Mouse (Mus musculus): ENCODE measurements at regions not wholly inside any gene's neighbourhood (a gene's known extent, or its start where the extent isn't known, plus 50 kb on each side); places are given as distances from the start of the nearest gene placed in this dataset.

DNA sequence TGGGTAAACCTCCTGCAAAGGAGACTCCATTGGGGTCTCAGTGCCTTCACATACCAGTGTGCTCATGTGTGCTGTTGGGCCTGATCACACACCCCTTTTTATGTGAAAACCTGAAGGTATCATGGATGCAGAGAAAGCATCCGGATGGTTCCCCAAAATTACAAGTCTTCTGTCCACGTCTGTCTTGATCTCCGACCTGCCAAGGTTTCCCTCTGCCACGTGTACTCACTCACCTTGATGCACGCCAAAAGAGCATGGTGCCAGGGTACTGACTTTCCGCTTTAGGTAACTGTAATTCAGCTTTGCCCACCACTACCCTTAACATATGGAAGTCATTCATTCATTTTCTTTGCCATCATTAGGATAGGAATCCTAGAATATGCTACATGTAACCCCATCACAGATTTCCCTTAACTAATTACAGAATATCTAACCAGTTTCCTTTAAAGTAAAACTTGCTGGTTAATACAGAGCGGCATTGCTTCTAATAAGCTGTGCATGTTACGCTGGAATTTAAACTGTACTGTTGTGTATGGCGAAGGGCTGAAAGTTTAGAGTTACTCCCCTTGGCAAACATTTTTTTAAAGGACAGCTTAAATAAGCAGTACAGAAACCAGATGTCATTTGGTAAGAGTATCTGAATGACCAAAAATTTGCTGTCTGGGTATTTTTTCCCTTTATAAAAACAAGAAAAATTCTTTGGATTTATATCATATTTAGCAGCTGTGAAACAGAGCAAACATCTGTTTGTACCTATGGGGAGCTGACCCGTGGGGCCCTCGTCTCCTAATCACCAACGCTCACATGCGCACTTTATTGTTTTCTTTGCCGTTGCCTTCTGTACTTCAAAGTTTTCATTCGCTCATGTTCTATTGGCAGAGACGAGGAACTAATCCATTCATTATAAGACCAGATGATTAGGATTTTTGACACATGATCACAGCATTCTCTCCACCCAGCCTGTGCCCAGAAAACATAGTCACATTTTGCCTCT is 131.4 kb upstream of the Gm15217 start:
- H3K9ac ChIP-seq (replicated peaks; ENCODE audit: low read length) = no peak overlapping the region
- 79% methylated on average over 16 of the region's 16 CpGs for WGBS
- no peak overlapping the region for H3K4me3 ChIP-seq (replicated peaks; ENCODE audit: low read depth, low read length)
- ATAC-seq (ENCODE audit: low FRiP score, low TSS enrichment) (no peak), DNase-seq (no peak)
- H3K27me3 ChIP-seq (ENCODE audit: control insufficient read depth, insufficient read depth, low read length) = no peaks in the 10 kb centered on the region
- no peaks in the 10 kb centered on the region for H3K9me3 ChIP-seq (ENCODE audit: control insufficient read depth, low read length)
- H3K36me3 ChIP-seq (ENCODE audit: control insufficient read depth, insufficient read depth, low read length) = no peaks in the 10 kb centered on the region
- no peaks in the 10 kb centered on the region for H3K4me1 ChIP-seq (ENCODE audit: control insufficient read depth, insufficient read depth, low read length)
- no peak overlapping the region for H3K4me2 ChIP-seq (ENCODE audit: low read length)
- no peak overlapping the region for H3K27ac ChIP-seq (replicated peaks; ENCODE audit: low read depth, low read length)

DNA sequence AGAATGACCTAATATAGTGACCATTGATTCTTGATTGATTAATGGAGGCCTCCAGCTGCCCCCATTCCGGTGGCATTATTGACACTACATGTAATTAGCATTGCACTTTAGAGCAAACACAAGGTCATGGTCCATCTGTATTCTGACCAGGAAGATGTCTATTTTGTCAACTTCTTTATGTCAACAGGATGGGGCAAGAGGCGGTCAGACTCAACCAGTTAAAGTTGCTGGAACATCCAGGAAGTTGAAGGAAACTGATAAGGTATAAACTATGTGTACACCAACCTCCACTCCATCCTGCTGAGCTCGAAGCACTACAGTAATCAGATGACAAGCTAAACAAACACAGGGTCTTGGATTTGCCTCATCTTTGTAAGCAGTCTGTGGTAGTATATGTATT is 130.1 kb upstream of the Gm15217 start:
- H3K36me3 ChIP-seq (ENCODE audit: control insufficient read depth, insufficient read depth, low read length) = no peaks in the 10 kb centered on the region
- DNase-seq (no peak), ATAC-seq (ENCODE audit: low FRiP score, low TSS enrichment) (no peak)
- no peak overlapping the region for H3K4me2 ChIP-seq (ENCODE audit: low read length)
- H3K9me3 ChIP-seq (ENCODE audit: control insufficient read depth, low read length) = no peaks in the 10 kb centered on the region
- 84% methylated on average over 3 of the region's 3 CpGs for WGBS
- H3K27ac ChIP-seq (replicated peaks; ENCODE audit: low read depth, low read length) = no peak overlapping the region
- H3K9ac ChIP-seq (replicated peaks; ENCODE audit: low read length) = no peak overlapping the region
- no peak overlapping the region for H3K4me3 ChIP-seq (replicated peaks; ENCODE audit: low read depth, low read length)
- no peaks in the 10 kb centered on the region for H3K27me3 ChIP-seq (ENCODE audit: control insufficient read depth, insufficient read depth, low read length)
- H3K4me1 ChIP-seq (ENCODE audit: control insufficient read depth, insufficient read depth, low read length) = no peaks in the 10 kb centered on the region

DNA sequence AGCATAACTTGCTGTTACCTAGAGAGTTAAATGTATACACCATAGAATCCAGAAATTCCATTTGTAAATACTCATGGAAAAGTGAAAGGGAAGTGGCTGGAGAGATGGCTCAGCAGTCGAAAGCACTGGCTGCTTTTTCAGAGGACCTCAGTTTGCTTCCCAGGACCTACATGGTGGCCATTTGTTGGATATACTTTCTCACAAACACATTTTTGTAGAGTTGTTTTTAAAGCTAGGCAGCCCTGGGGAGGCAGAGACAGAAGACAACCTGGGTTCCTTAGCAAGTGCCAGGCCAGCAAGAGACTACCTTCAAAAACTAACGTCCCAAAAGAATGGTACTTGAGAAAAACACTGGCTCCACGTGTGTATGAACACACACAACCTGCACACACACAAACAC is 124.0 kb upstream of the Gm15217 start:
- no peaks in the 10 kb centered on the region for H3K4me1 ChIP-seq (ENCODE audit: control insufficient read depth, insufficient read depth, low read length)
- H3K4me3 ChIP-seq (replicated peaks; ENCODE audit: low read depth, low read length) = no peak overlapping the region
- H3K27me3 ChIP-seq (ENCODE audit: control insufficient read depth, insufficient read depth, low read length) = no peaks in the 10 kb centered on the region
- no peaks in the 10 kb centered on the region for H3K9me3 ChIP-seq (ENCODE audit: control insufficient read depth, low read length)
- DNase-seq (no peak), ATAC-seq (ENCODE audit: low FRiP score, low TSS enrichment) (no peak)
- H3K4me2 ChIP-seq (ENCODE audit: low read length) = no peak overlapping the region
- no peak overlapping the region for H3K27ac ChIP-seq (replicated peaks; ENCODE audit: low read depth, low read length)
- H3K36me3 ChIP-seq (ENCODE audit: control insufficient read depth, insufficient read depth, low read length) = no peaks in the 10 kb centered on the region
- WGBS = 66% methylated on average over 3 of the region's 3 CpGs
- no peak overlapping the region for H3K9ac ChIP-seq (replicated peaks; ENCODE audit: low read length)

DNA sequence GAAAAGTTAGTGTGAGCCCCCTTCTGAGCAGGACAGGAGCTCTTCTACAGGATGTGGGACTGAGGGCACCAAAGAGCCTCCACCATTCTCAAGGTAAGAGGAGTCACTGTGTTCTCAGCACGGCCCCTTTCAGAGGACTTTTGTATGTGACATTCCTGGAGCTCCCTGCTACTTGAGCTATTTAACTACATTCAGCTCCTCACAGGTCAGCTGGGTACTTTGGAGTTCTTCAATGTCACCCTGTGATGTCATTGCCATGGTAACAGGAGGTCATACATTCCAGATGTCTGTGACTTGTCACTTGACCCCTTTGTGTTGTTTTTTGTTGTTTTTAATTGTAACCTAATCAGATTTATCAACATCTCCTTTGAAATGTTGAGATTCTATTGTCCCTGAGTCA is 122.9 kb upstream of the Gm15217 start:
- Histone ChIP-seq H3K27me3 (ENCODE audit: control insufficient read depth, insufficient read depth, low read length) (no peaks in the 10 kb centered on the region), H3K4me3 (replicated peaks; ENCODE audit: low read depth, low read length) (no peak overlapping the region), H3K36me3 (ENCODE audit: control insufficient read depth, insufficient read depth, low read length) (no peaks in the 10 kb centered on the region), H3K9ac (replicated peaks; ENCODE audit: low read length) (no peak overlapping the region), H3K27ac (replicated peaks; ENCODE audit: low read depth, low read length) (no peak overlapping the region), H3K4me1 (ENCODE audit: control insufficient read depth, insufficient read depth, low read length) (no peaks in the 10 kb centered on the region), H3K9me3 (ENCODE audit: control insufficient read depth, low read length) (no peaks in the 10 kb centered on the region), H3K4me2 (ENCODE audit: low read length) (no peak overlapping the region)
- WGBS = 26% methylated on average over 1 of the region's 1 CpGs
- DNase-seq = no peak
- ATAC-seq (ENCODE audit: low FRiP score, low TSS enrichment) = no peak

DNA sequence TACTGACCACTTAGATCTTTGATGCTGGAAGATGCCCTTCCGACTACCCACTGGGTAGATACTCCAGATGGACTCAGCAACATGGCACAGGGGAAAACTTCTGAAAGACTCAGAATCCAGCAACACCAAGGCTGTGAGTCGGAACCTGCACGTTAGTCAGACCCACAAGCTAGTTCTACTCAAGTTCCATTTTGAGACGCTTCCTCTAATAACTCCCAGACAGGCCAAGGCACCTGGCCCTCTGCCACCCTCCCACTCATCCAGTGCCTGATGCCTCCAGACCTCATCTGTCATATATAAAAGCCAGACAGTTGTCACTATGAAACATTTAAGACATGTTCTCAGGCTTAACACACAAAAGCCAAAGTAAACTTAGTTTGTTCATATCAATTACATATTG is 121.9 kb upstream of the Gm15217 start:
- Histone ChIP-seq H3K9me3 (ENCODE audit: control insufficient read depth, low read length) (no peaks in the 10 kb centered on the region), H3K27ac (replicated peaks; ENCODE audit: low read depth, low read length) (no peak overlapping the region), H3K4me3 (replicated peaks; ENCODE audit: low read depth, low read length) (no peak overlapping the region), H3K36me3 (ENCODE audit: control insufficient read depth, insufficient read depth, low read length) (no peaks in the 10 kb centered on the region), H3K4me2 (ENCODE audit: low read length) (no peak overlapping the region), H3K9ac (replicated peaks; ENCODE audit: low read length) (no peak overlapping the region), H3K27me3 (ENCODE audit: control insufficient read depth, insufficient read depth, low read length) (no peaks in the 10 kb centered on the region), H3K4me1 (ENCODE audit: control insufficient read depth, insufficient read depth, low read length) (no peaks in the 10 kb centered on the region)
- no peak for DNase-seq
- WGBS = 97% methylated on average over 4 of the region's 4 CpGs
- no peak for ATAC-seq (ENCODE audit: low FRiP score, low TSS enrichment)

DNA sequence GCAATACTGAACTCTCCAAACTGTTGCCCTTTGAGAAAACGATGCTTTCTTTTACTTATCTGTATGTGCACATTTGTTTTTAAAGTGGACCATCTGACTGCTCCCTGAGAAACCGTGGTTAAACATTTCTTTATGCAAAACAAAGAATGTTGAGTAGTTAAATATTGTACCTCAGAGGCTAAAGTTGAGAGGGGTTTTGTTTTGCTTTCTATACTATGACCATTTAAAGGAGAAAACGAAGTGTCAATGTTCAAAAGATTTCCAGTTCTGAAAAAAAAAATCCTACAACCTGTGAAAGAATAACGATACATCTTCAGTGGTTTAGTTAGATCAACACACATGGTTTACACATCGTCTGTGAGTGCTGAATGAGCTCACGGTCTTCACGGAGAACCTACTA is 120.7 kb upstream of the Gm15217 start:
- Histone ChIP-seq H3K4me1 (ENCODE audit: control insufficient read depth, insufficient read depth, low read length) (no peaks in the 10 kb centered on the region), H3K27me3 (ENCODE audit: control insufficient read depth, insufficient read depth, low read length) (no peaks in the 10 kb centered on the region), H3K36me3 (ENCODE audit: control insufficient read depth, insufficient read depth, low read length) (no peaks in the 10 kb centered on the region), H3K9me3 (ENCODE audit: control insufficient read depth, low read length) (no peaks in the 10 kb centered on the region), H3K9ac (replicated peaks; ENCODE audit: low read length) (no peak overlapping the region), H3K4me2 (ENCODE audit: low read length) (no peak overlapping the region), H3K4me3 (replicated peaks; ENCODE audit: low read depth, low read length) (no peak overlapping the region), H3K27ac (replicated peaks; ENCODE audit: low read depth, low read length) (no peak overlapping the region)
- DNase-seq (no peak), ATAC-seq (ENCODE audit: low FRiP score, low TSS enrichment) (no peak)
- WGBS = 90% methylated on average over 7 of the region's 7 CpGs

DNA sequence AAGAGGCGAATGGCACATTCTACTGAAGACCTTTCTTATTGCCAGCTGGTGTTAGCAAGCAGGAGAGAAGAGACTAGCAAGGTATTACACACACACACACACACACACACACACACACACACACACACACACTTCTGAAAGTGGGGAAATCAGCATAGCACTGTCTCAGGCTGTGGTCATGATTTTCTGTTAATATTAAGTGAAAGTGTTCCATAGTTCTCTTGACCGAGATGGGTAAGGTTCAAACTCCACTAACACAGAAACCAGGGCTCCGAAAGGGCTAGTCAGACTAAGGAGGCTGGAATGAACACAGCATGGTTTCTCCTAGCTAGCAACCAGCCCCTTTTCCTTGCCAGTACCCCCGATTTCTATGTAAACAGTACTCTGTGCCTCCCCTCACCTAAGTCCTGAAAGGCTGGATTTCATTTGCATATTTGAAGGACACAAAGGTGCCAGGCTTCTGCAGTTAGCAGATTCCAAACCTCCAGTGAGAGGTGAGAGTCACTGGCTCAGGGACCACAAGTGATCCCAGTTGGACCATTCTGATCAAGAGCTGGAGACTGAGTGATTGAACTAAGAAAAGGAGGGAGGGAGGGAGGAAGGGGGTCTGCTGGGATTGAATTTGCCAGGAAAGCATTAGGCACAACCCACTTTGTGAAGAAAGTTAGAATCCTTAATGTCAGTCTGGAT is 118.8 kb upstream of the Gm15217 start:
- no peaks in the 10 kb centered on the region for H3K9me3 ChIP-seq (ENCODE audit: control insufficient read depth, low read length)
- WGBS = 85% methylated on average over 4 of the region's 4 CpGs
- no peaks in the 10 kb centered on the region for H3K36me3 ChIP-seq (ENCODE audit: control insufficient read depth, insufficient read depth, low read length)
- no peak overlapping the region for H3K4me3 ChIP-seq (replicated peaks; ENCODE audit: low read depth, low read length)
- no peaks in the 10 kb centered on the region for H3K4me1 ChIP-seq (ENCODE audit: control insufficient read depth, insufficient read depth, low read length)
- H3K27ac ChIP-seq (replicated peaks; ENCODE audit: low read depth, low read length) = no peak overlapping the region
- no peak for ATAC-seq (ENCODE audit: low FRiP score, low TSS enrichment)
- H3K27me3 ChIP-seq (ENCODE audit: control insufficient read depth, insufficient read depth, low read length) = no peaks in the 10 kb centered on the region
- DNase-seq = no peak
- H3K4me2 ChIP-seq (ENCODE audit: low read length) = no peak overlapping the region
- no peak overlapping the region for H3K9ac ChIP-seq (replicated peaks; ENCODE audit: low read length)

DNA sequence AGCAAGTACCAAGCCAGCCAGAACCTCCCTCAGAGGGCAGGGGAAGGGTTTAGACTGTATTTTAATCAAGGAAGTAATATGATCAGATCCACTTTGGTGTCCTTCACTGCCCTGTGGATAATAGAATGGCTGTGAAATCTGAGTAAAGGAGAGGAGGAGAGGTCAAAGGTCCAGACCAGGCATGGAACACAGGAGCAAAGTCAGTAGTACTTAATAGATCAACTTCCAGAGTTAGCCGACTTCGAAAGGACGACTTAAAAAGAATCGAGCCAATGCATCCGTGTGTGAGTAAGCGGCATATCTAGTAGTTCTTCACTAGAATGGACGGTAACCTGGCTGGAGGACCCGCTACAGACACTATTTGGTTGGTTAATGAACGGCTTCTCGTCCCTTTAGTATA is 103.8 kb upstream of the Gm15217 start:
- H3K4me2 ChIP-seq (ENCODE audit: low read length) = no peak overlapping the region
- H3K27ac ChIP-seq (replicated peaks; ENCODE audit: low read depth, low read length) = no peak overlapping the region
- no peaks in the 10 kb centered on the region for H3K9me3 ChIP-seq (ENCODE audit: control insufficient read depth, low read length)
- no peaks in the 10 kb centered on the region for H3K36me3 ChIP-seq (ENCODE audit: control insufficient read depth, insufficient read depth, low read length)
- H3K4me3 ChIP-seq (replicated peaks; ENCODE audit: low read depth, low read length) = no peak overlapping the region
- 94% methylated on average over 10 of the region's 10 CpGs for WGBS
- H3K27me3 ChIP-seq (ENCODE audit: control insufficient read depth, insufficient read depth, low read length) = no peaks in the 10 kb centered on the region
- no peaks in the 10 kb centered on the region for H3K4me1 ChIP-seq (ENCODE audit: control insufficient read depth, insufficient read depth, low read length)
- ATAC-seq (ENCODE audit: low FRiP score, low TSS enrichment) = no peak
- DNase-seq = no peak
- H3K9ac ChIP-seq (replicated peaks; ENCODE audit: low read length) = no peak overlapping the region

Measured in midbrain, embryonic 14.5 days (tissue).